Mouse (Mus musculus) olfactory bulb, adult 2 months (tissue): ENCODE measurements around the gene Higd2a. TPM values are rescaled to one million over a fixed set of nuclear protein-coding genes. Genes with fewer than 3 reads are reported as not detected.

Source experiments
- H3K27ac ChIP-seq: fragments of 200-500 bp; 2 replicates; pipeline ENCODE4 v1.5.1; 2012; ENCODE audit warnings: low read depth, low read length; ENCODE audit not compliant: insufficient read depth
- H3K4me1 ChIP-seq: fragments of 200-500 bp; 2 replicates; pipeline ENCODE4 v1.6.1; 2012; ENCODE audit warnings: low read length; ENCODE audit not compliant: control insufficient read depth, insufficient read depth
- H3K4me3 ChIP-seq: fragments of 200-500 bp; 2 replicates; pipeline ENCODE4 v1.5.1; 2012; ENCODE audit warnings: mild to moderate bottlenecking, low read depth, low read length, moderate library complexity; ENCODE audit not compliant: insufficient read depth
- CTCF ChIP-seq: fragments of 200-500 bp; IDR thresholded peaks from 2 replicates; pipeline ENCODE4 v1.5.1; 2012; ENCODE audit warnings: low read depth, mild to moderate bottlenecking, low read length, moderate library complexity; ENCODE audit not compliant: insufficient read depth
- POLR2A ChIP-seq: fragments of 200-500 bp; IDR thresholded peaks from 2 replicates; pipeline ENCODE4 v1.6.1; 2012; ENCODE audit warnings: mild to moderate bottlenecking, low read depth, low read length, moderate library complexity; ENCODE audit not compliant: insufficient read depth
- WGBS: fragments of 180-500 bp; shearing (Covaris S2); methylation state at CpG from one replicate; pipeline ENCODE4 v1.1.7; 2018; 5-methylcytosine and 5-hydroxymethylcytosine counted together
- polyA plus RNA-seq: library from polyadenylated mRNA; stranded (reverse); fragments of >200 nt; gene quantifications from 2 replicates; pipeline ENCODE4 v1.2.4, GENCODE M21; 2012; ENCODE audit warnings: low replicate concordance; ENCODE audit not compliant: missing spikeins, insufficient read depth, insufficient read length

Higd2a gene
- polyA plus RNA-seq, 1 experiment = not detected

DNA sequence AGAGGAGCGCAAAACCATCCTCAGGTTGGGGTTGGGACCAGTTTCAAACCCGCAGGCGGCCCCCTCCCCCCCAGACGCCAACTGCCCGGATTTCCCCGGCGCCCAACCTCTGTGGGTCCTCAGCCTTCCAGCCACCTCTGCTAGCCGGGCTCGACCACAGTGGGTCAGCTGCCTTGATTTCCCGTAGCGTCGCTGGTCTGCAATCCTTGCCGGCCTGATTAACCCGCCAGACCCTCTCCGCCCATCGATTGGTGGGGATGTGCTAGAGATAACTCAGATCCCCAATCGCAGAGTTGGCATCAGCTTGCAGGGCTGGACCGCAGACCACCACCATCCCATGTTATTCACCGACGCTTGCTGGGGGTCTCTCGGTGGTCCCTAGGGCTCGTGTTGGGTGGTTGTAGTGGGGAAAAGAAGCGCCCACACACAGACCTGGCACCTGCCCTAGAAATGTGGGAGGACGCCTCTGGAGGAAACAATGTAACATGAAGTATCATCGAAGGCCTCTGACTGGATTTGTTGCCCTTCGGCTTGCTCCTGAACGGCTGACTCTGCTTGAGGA is 32.0 kb downstream of the Higd2a start:
- peak overlapping the region; percentile 78 for H3K4me3 ChIP-seq
- peaks cover 11% of the 10 kb centered on the region; the same call in 1 of the 2 replicates for H3K4me1 ChIP-seq
- peak overlapping the region; percentile 1; the same call in 1 of the 2 replicates for H3K27ac ChIP-seq
- TF ChIP-seq CTCF = no peak
- TF ChIP-seq POLR2A = no peak
- under 1% methylated on average over 27 of the region's 27 CpGs for WGBS

DNA sequence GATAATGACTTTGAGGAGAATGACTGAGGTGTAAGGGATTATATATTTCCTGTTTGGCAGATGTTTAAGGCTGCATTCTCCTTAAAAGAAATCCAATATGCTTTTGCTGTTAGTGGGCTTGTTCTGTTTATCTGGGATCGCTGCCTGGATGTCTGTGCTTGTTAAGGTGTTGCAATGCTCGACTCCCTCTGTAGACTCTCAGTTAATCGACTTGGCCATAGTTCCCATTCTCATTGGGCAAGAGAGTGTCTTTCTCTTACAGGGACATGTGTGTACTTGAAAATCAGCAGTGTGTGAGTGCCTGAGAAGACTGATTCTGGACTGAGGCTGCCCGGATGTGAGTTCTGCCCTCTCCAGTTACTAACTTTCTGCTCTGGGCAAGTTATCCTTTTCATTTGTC is 39.1 kb downstream of the Higd2a start:
- Histone ChIP-seq H3K4me1 (peaks cover 3% of the 10 kb centered on the region; the same call in 1 of the 2 replicates), H3K4me3 (no peak overlapping the region), H3K27ac (no peak overlapping the region)
- whole genome bisulfite sequencing = 63% methylated on average over 4 of the region's 4 CpGs
- TF ChIP-seq POLR2A (no peak), CTCF (no peak)

DNA sequence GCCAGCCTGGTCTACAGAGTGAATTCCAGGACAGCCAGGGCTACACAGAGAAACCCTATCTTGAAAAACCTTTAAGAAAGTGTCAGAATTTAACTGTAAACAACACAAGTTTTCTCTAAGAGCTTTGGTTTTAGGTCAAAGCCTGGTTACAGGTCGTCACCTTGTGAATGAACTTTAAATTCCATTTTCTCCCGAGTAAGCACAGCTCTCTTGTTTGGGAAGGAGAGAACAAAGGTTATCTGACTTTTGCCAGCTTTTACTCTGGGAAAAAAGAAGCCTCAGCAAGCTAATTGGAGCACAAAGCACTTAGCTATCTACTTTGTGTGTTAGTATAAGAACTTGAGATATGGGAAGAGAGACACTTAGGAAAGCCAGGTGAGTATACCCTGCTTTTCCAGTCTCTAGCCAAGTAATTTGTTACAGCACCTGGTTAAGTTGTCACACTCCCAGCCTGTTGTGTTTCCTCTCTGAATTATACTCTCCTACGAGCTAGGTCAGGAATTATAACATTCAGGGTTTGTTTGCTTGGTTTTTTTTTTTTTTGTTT is 42.8 kb downstream of the Higd2a start:
- H3K4me3 ChIP-seq = no peak overlapping the region
- 31% methylated on average over 3 of the region's 3 CpGs for WGBS

DNA sequence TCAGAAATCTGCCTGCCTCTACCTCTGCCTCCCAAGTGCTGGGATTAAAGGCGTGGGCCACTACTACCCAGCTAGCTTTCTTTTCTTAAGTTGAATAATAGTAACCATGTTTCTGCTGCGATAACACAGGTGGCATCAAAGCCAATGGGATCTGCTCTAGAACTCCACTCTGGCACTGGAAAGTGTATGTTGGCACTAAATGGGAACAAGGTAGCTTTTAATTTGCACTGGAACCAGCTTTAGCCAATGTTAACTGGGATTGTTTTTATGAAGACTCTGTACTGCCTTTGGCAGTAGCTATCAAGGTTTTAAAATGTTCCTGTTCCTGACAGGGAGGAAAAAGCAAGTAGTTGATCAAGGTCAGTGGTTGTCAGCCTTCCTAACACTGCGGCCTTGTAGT is 45.0 kb downstream of the Higd2a start:
- no peak overlapping the region for H3K27ac ChIP-seq
- H3K4me3 ChIP-seq = no peak overlapping the region
- WGBS = 93% methylated on average over 3 of the region's 3 CpGs
- TF ChIP-seq CTCF (no peak), POLR2A (no peak)
- no peaks in the 10 kb centered on the region for H3K4me1 ChIP-seq

More for the DNA sequence above, 42.8 kb downstream of the Higd2a start:
- Histone ChIP-seq H3K4me1 (no peaks in the 10 kb centered on the region), H3K27ac (no peak overlapping the region)
- no peak for TF ChIP-seq POLR2A
- TF ChIP-seq CTCF = no peak

Other genes starting within 250 kb of the Higd2a start
- not detected in 2 replicates for gene Cplx2, start 218.9 kb upstream of the Higd2a start, polyA plus RNA-seq
- not detected in 2 replicates for gene Thoc3, start 121.4 kb upstream of the Higd2a start, polyA plus RNA-seq
- gene Simc1, start 86.4 kb upstream of the Higd2a start, polyA plus RNA-seq = not detected in 2 replicates
- gene 4833439L19Rik, start 24.8 kb upstream of the Higd2a start, polyA plus RNA-seq = not detected in 2 replicates
- not detected in 2 replicates for gene Arl10, start 15.2 kb upstream of the Higd2a start, polyA plus RNA-seq
- gene Nop16, start 117 bp upstream of the Higd2a start, polyA plus RNA-seq = not detected in 2 replicates
- not detected in 2 replicates for gene Cltb, start 21.1 kb downstream of the Higd2a start, polyA plus RNA-seq
- not detected in 2 replicates for gene Faf2, start 31.6 kb downstream of the Higd2a start, polyA plus RNA-seq
- not detected in 2 replicates for gene Rnf44, start 103.7 kb downstream of the Higd2a start, polyA plus RNA-seq
- not detected in 2 replicates for gene Cdhr2, start 111.3 kb downstream of the Higd2a start, polyA plus RNA-seq
- not detected in 2 replicates for gene Gprin1, start 159.7 kb downstream of the Higd2a start, polyA plus RNA-seq
- gene Sncb, start 176.4 kb downstream of the Higd2a start, polyA plus RNA-seq = not detected in 2 replicates
- gene Eif4e1b, start 193.8 kb downstream of the Higd2a start, polyA plus RNA-seq = not detected in 2 replicates
- gene Tspan17, start 199.2 kb downstream of the Higd2a start, polyA plus RNA-seq = not detected in 2 replicates